Mouse (Mus musculus) left cerebral cortex, adult 2 months (tissue): Measurements from ENCODE around the gene Adh6a. TPM values are rescaled to one million over a fixed set of nuclear protein-coding genes. Genes with fewer than 3 reads are reported as not detected.
"Not testable (repeated sequence)": the region's sequence is repeated elsewhere in the genome, so short reads cannot be mapped to it uniquely, and the experiment has no call there.

Experiments used
- DNase-seq, 2 experiments: peaks; one replicate each; pipeline ENCODE4 v3.0.0; 2021 to 2022; ENCODE audit warnings: low spot score in 2 of 2, mixed read lengths in 1 of 2; ENCODE audit errors: extremely low spot score in 1 of 2
- H3K27ac ChIP-seq: fragments of 200-600 bp; 2 replicates; pipeline ENCODE4 v1.8.1; 2022
- H3K4me3 ChIP-seq: fragments of 200-600 bp; 2 replicates; pipeline ENCODE4 v1.8.1; 2022
- CTCF ChIP-seq: fragments of 200-600 bp; IDR thresholded peaks from 2 replicates; pipeline ENCODE4 v1.8.1; 2022; ENCODE audit warnings: antibody characterized with exemption, mild to moderate bottlenecking, moderate library complexity
- intact Hi-C: fragments of 180-260 bp; cut with DNase I; formaldehyde crosslinking; loops from one replicate; pipeline ENCODE4 v1.15.1; 2025
- total RNA-seq, 2 experiments: library from RNA; stranded (reverse); gene quantifications; 2 replicates each; pipeline ENCODE4 v1.2.3; 2021

The Adh6a gene
- total RNA-seq, 2 experiments from 2014 or later = not detected

- H3K4me3 ChIP-seq = no peak overlapping the region
- no peak for TF ChIP-seq CTCF
- H3K27ac ChIP-seq = no peak overlapping the region
- no peak for DNase-seq
- intact Hi-C loops = no loop called here
Measured at GRCm38 (mm10) chr3:138334320-138334719, 21.2 kb downstream of the Adh6a start.

- no peak overlapping the region for H3K4me3 ChIP-seq
- no peak for TF ChIP-seq CTCF
- intact Hi-C loops = no loop called here
- no peak overlapping the region for H3K27ac ChIP-seq
- DNase-seq = no peak
Measured at GRCm38 (mm10) chr3:138335566-138335965, 22.5 kb downstream of the Adh6a start.

- Histone ChIP-seq H3K27ac (no peak overlapping the region), H3K4me3 (no peak overlapping the region)
- no peak for DNase-seq
- TF ChIP-seq CTCF = no peak
- intact Hi-C loops = no loop called here
Measured at GRCm38 (mm10) chr3:138336104-138336754, 23.1 kb downstream of the Adh6a start.

GRCm38 (mm10) chr3:138341471-138341870 is 28.4 kb downstream of the Adh6a start, which contains the start of gene Adh6b:
Gene Adh6b (plus strand): TSS chr3:138341775.
- no peak within 1 kb of the TSS for H3K27ac ChIP-seq
- TF ChIP-seq CTCF = no peak
- DNase-seq = no peak
- intact Hi-C loops = no loop called here
- no peak within 1 kb of the TSS for H3K4me3 ChIP-seq

- DNase-seq = no peak
- Histone ChIP-seq H3K27ac (no peak overlapping the region), H3K4me3 (no peak overlapping the region)
- TF ChIP-seq CTCF = no peak
- intact Hi-C loops = no loop called here
Measured at GRCm38 (mm10) chr3:138347041-138347440, 34.0 kb downstream of the Adh6a start.

GRCm38 (mm10) chr3:138352012-138352809 is 39.1 kb downstream of the Adh6a start:
- DNase-seq = no peak
- H3K4me3 ChIP-seq = no peak overlapping the region
- no peak overlapping the region for H3K27ac ChIP-seq
- TF ChIP-seq CTCF = no peak
- intact Hi-C loops = no loop called here

- Histone ChIP-seq H3K27ac (no peak overlapping the region), H3K4me3 (no peak overlapping the region)
- TF ChIP-seq CTCF = no peak
- intact Hi-C loops = no loop called here
- DNase-seq = no peak
Measured at GRCm38 (mm10) chr3:138358856-138359255, 45.8 kb downstream of the Adh6a start.

GRCm38 (mm10) chr3:138360721-138361120 is 47.6 kb downstream of the Adh6a start:
- H3K4me3 ChIP-seq = no peak overlapping the region
- H3K27ac ChIP-seq = no peak overlapping the region
- intact Hi-C loops = no loop called here
- DNase-seq = no peak
- no peak for TF ChIP-seq CTCF

- intact Hi-C loops = no loop called here
- DNase-seq = no peak
- Histone ChIP-seq H3K4me3 (no peak overlapping the region), H3K27ac (no peak overlapping the region)
- no peak for TF ChIP-seq CTCF
Measured at GRCm38 (mm10) chr3:138362920-138363319, 49.8 kb downstream of the Adh6a start.

- no peak for DNase-seq
- TF ChIP-seq CTCF = no peak
- Histone ChIP-seq H3K27ac (no peak overlapping the region), H3K4me3 (no peak overlapping the region)
- intact Hi-C loops = no loop called here
Measured at GRCm38 (mm10) chr3:138366181-138366580, 53.1 kb downstream of the Adh6a start.

- no peak for DNase-seq
- TF ChIP-seq CTCF = no peak
- no peak overlapping the region for H3K4me3 ChIP-seq
- intact Hi-C loops = no loop called here
- no peak overlapping the region for H3K27ac ChIP-seq
Measured at GRCm38 (mm10) chr3:138369546-138369945, 56.5 kb downstream of the Adh6a start.

- DNase-seq, intact Hi-C loops, H3K4me3 ChIP-seq: not testable (repeated sequence)
Measured at GRCm38 (mm10) chr3:138370289-138370688, 57.2 kb downstream of the Adh6a start.

More at GRCm38 (mm10) chr3:138370289-138370688, 57.2 kb downstream of the Adh6a start:
- not testable (repeated sequence) for H3K27ac ChIP-seq
